Mouse (Mus musculus) kidney, embryonic 14.5 days (tissue): ENCODE measurements at regions not wholly inside any gene's neighbourhood (a gene's known extent, or its start where the extent isn't known, plus 50 kb on each side); places are given as distances from the start of the nearest gene placed in this dataset.
"Not testable (repeated sequence)": the region's sequence is repeated elsewhere in the genome, so short reads cannot be mapped to it uniquely, and the experiment has no call there.

Source experiments
- ATAC-seq: fragments of 200-750 bp; cut with Nextera tagmentation; 2 replicates; pipeline ENCODE4 v1.8.0; 2017; ENCODE audit warnings: moderate number of reproducible peaks, mild to moderate bottlenecking, moderate TSS enrichment, moderate library complexity; ENCODE audit not compliant: low FRiP score, low TSS enrichment
- H3K27ac ChIP-seq: fragments of 300-500 bp; sonication (generic); 2 replicates; pipeline ENCODE4 v1.5.1; 2014; ENCODE audit warnings: low read depth, mild to moderate bottlenecking, low read length, moderate library complexity, mixed read lengths
- H3K27me3 ChIP-seq: fragments of 300-500 bp; sonication (generic); 2 replicates; pipeline ENCODE4 v1.6.1; 2014; ENCODE audit warnings: mild to moderate bottlenecking, low read length; ENCODE audit not compliant: control insufficient read depth, insufficient read depth
- H3K36me3 ChIP-seq: fragments of 300-500 bp; sonication (generic); 2 replicates; pipeline ENCODE4 v1.6.1; 2014; ENCODE audit warnings: low read length, mixed read lengths; ENCODE audit not compliant: control insufficient read depth, insufficient read depth
- H3K4me1 ChIP-seq: fragments of 300-500 bp; sonication (generic); 2 replicates; pipeline ENCODE4 v1.6.1; 2014; ENCODE audit warnings: low read length, mixed read lengths; ENCODE audit not compliant: control insufficient read depth, insufficient read depth
- H3K4me2 ChIP-seq: fragments of 300-500 bp; sonication (generic); replicated peaks from 2 replicates; pipeline ENCODE4 v1.6.1; 2014; ENCODE audit warnings: low read depth, mild to moderate bottlenecking, low read length
- H3K4me3 ChIP-seq: fragments of 300-500 bp; sonication (generic); 2 replicates; pipeline ENCODE4 v1.5.1; 2014; ENCODE audit warnings: mild to moderate bottlenecking, low read length
- H3K9ac ChIP-seq: fragments of 300-500 bp; sonication (generic); 2 replicates; pipeline ENCODE4 v1.6.1; 2014; ENCODE audit warnings: low read depth, mild to moderate bottlenecking, low read length, moderate library complexity
- H3K9me3 ChIP-seq: fragments of 300-500 bp; sonication (generic); 2 replicates; pipeline ENCODE4 v1.6.1; 2016; ENCODE audit warnings: low read length; ENCODE audit not compliant: control insufficient read depth
- WGBS: fragments of 180-500 bp; shearing (Covaris S2); extraction: QIAGEN DNeasy Blood & Tissue Kit; methylation state at CpG from one replicate; pipeline ENCODE4 v1.1.7; 2014; 5-methylcytosine and 5-hydroxymethylcytosine counted together

DNA sequence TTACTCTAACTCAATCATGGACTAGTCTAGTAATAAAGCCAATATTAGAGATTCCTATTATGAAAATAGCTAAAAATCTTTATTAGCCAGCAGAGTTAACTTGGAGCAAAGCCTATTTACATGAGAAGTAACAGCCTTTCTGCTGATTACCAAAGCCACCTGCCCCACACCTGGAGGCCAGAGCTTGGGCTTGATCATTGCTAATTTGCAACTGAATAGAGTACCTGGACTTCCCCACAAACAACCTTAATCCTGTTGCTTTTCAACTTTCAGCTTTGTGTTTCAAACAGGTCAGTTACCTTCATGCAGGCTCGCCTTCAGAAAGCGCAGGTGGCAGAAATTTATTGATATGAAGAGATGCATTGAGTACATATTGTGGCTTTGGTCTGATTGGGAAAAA is 163.3 kb downstream of the Teddm3 start:
- WGBS, result 94% methylated on average over 2 of the region's 2 CpGs

DNA sequence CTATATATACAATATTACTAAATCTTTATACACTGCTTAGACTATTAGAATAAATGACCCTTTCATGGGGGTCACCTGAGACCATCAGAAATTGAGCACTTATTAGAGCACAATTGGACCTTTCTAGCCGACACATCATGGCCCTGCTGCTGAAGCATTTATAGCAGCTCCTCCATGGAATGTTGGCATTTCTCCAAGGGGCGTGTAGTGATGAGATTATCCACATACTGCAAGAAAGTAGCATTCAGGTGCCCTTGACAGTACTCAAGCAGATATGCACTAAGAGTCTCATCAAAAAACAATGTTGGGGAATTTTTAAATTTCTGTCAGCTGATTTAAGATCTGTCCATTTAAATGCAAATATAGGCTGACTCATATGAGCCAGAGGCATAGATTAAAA is 178.4 kb downstream of the Teddm3 start:
- no peaks in the 10 kb centered on the region for H3K36me3 ChIP-seq
- ATAC-seq, result no peak
- no peaks in the 10 kb centered on the region for H3K9me3 ChIP-seq
- H3K27ac ChIP-seq, result no peak overlapping the region
- 44% methylated on average over 2 of the region's 2 CpGs for WGBS
- no peaks in the 10 kb centered on the region for H3K27me3 ChIP-seq
- H3K9ac ChIP-seq, result no peak overlapping the region
- no peak overlapping the region for H3K4me2 ChIP-seq
- no peaks in the 10 kb centered on the region for H3K4me1 ChIP-seq
- H3K4me3 ChIP-seq, result no peak overlapping the region

More for the DNA sequence above, 163.3 kb downstream of the Teddm3 start:
- Histone ChIP-seq H3K4me3 (no peak overlapping the region), H3K27ac (no peak overlapping the region), H3K9ac (no peak overlapping the region), H3K4me1 (no peaks in the 10 kb centered on the region), H3K27me3 (no peaks in the 10 kb centered on the region), H3K36me3 (no peaks in the 10 kb centered on the region), H3K4me2 (no peak overlapping the region), H3K9me3 (peaks cover 6% of the 10 kb centered on the region; the same call in 1 of the 2 replicates)
- no peak for ATAC-seq

DNA sequence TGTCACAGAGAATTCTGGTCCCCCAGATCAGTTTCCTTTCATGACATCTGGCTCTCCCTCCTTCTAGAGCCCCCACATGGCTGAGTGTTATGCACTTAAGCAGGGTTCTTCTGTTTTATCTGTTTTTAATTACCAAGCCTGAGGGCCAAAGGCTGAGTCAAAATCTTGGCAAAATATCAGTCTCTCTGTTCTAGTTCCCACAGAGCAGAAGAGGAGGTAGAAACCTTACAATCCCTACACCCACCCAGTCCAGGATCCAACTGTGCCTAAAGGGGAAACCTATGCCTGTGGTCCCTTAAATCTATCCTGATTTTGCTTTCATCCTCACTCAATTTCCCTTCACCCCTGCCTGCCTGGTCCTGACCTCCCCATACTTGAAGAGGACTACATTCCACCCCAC is 181.4 kb downstream of the Teddm3 start:
- H3K27me3 ChIP-seq, result no peaks in the 10 kb centered on the region
- H3K27ac ChIP-seq, result no peak overlapping the region
- H3K4me3 ChIP-seq, result no peak overlapping the region
- no peaks in the 10 kb centered on the region for H3K36me3 ChIP-seq
- no peak for ATAC-seq
- H3K9ac ChIP-seq, result no peak overlapping the region
- H3K4me2 ChIP-seq, result no peak overlapping the region
- H3K9me3 ChIP-seq, result no peaks in the 10 kb centered on the region
- no peaks in the 10 kb centered on the region for H3K4me1 ChIP-seq

GRCm38 (mm10) chr16:20958905-20959304 is 194.9 kb downstream of the Teddm3 start:
- no peak for ATAC-seq
- H3K4me2 ChIP-seq, result no peak overlapping the region

DNA sequence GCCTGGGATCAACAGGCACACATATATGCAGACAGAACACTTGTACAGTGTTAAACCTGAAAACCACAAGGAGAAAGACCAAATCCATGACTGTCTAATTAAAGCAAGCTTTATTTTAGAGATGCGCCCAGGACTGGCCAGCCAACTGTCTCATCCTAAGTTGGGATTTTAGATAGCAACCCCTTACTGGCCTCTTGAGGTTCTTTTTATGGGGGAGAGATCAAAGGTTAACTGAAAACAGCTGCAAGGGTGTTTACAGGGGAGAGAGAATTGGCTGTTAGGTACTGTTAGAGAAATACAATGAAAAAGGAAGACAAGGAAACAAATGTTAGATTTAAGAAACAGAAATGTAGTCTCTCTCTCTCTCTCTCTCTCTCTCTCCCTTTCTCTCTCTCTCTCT is 202.4 kb upstream of the Thpo start:
- no peaks in the 10 kb centered on the region for H3K27me3 ChIP-seq
- 52% methylated on average over 1 of the region's 1 CpGs for WGBS
- no peak overlapping the region for H3K27ac ChIP-seq
- no peak overlapping the region for H3K4me3 ChIP-seq
- no peaks in the 10 kb centered on the region for H3K9me3 ChIP-seq
- no peaks in the 10 kb centered on the region for H3K36me3 ChIP-seq
- H3K4me2 ChIP-seq, result no peak overlapping the region
- no peaks in the 10 kb centered on the region for H3K4me1 ChIP-seq
- H3K9ac ChIP-seq, result no peak overlapping the region
- ATAC-seq, result no peak

More at GRCm38 (mm10) chr16:20958905-20959304, 194.9 kb downstream of the Teddm3 start:
- H3K4me1 ChIP-seq, result no peaks in the 10 kb centered on the region
- 76% methylated on average over 10 of the region's 10 CpGs for WGBS
- no peak overlapping the region for H3K9ac ChIP-seq
- H3K27ac ChIP-seq, result no peak overlapping the region
- no peaks in the 10 kb centered on the region for H3K36me3 ChIP-seq
- H3K4me3 ChIP-seq, result no peak overlapping the region
- H3K9me3 ChIP-seq, result no peaks in the 10 kb centered on the region
- no peaks in the 10 kb centered on the region for H3K27me3 ChIP-seq

DNA sequence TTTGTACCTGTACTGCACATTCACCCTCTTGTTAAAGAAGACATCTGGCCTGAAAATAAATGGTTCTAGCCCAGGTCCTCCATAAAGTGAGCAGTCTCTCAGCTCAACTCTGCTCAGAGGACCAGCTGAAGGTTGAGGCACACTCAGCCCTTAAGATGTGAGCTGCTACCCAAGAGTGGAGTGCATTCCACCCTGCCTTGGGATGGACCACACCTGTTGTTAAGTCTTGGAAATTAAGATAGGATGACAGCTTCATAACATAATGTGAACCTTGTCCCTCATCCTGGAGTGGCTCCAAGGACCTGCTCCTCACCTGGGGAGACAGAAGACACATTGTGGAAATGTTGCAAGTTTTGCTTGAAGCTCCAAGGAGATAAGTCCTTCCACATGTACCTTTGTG is 200.5 kb upstream of the Thpo start:
- H3K27me3 ChIP-seq, H3K4me1 ChIP-seq, H3K9ac ChIP-seq, ATAC-seq, H3K27ac ChIP-seq, H3K4me2 ChIP-seq, H3K36me3 ChIP-seq, H3K9me3 ChIP-seq, H3K4me3 ChIP-seq: not testable (repeated sequence)

DNA sequence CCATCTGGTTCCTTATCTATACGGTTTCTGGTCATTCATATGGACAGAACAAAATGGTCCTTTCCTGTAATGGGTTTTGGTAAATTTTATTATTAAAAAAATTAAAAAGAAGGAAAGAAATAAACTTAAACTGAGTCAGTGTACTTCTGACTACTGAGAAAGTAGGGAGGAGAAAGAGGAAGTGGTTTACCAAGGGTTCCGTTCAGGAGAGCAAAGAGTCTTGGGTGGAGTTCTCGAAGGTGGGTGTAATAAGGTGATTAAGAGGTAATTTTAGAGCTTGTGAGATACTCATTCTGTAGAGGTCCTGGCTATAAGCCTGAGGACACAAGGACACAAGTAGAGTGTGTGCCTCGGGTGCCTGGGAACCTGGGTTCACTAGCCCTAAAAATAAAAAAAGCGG is 195.7 kb upstream of the Thpo start:
- H3K9ac ChIP-seq, H3K36me3 ChIP-seq, H3K4me1 ChIP-seq, ATAC-seq, H3K9me3 ChIP-seq, H3K4me2 ChIP-seq, H3K27ac ChIP-seq, H3K4me3 ChIP-seq, H3K27me3 ChIP-seq: not testable (repeated sequence)
- 82% methylated on average over 5 of the region's 5 CpGs for WGBS

DNA sequence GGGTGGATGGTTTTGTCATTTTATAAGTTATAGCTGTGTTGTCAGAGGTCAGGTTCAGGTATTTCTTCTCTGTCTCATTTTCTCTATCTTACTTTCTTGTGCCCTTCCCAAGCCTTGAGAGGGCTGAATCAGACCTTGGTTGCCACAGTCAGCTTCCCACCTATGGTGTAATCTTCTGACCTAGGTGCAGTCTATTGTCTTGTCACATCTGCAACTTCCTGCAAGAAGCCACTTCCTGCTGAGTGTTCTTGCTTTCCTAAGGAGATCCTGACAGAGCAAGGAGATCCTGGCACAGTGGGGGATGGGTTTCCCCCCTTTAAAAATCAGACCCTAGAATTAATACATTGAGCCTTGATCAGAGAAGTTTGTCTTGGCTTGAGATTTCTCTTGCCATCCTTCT is 191.5 kb upstream of the Thpo start:
- H3K27me3 ChIP-seq, H3K4me3 ChIP-seq, H3K9ac ChIP-seq, ATAC-seq, H3K4me1 ChIP-seq, H3K9me3 ChIP-seq, H3K4me2 ChIP-seq, H3K36me3 ChIP-seq, H3K27ac ChIP-seq: not testable (repeated sequence)

DNA sequence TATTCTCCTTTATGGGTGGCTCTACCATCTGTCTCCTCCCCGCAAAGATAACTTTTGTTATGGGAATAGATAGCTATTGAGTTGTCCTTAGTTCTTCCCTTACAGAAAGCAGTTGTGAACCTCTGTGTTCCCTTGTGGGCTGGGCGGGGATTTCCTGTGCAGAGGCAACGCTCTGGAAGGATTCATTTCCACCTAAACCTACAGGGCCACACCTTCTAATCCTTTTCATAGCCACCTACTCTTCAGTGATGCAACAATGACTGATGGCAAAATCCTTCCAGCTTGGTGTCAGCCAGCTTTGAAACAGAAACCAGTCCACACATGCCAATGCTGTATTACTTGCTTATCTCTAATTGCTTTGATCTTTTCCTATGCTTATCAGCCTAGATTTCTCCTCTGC is 176.6 kb upstream of the Thpo start:
- not testable (repeated sequence) for H3K4me3 ChIP-seq, H3K9ac ChIP-seq, H3K4me2 ChIP-seq, H3K27ac ChIP-seq, H3K9me3 ChIP-seq, H3K36me3 ChIP-seq, ATAC-seq, H3K27me3 ChIP-seq, H3K4me1 ChIP-seq
- WGBS, result 78% methylated on average over 3 of the region's 3 CpGs
